19 mouse cellular contexts compared by ENCODE assay signal in the genomic region with DNA sequence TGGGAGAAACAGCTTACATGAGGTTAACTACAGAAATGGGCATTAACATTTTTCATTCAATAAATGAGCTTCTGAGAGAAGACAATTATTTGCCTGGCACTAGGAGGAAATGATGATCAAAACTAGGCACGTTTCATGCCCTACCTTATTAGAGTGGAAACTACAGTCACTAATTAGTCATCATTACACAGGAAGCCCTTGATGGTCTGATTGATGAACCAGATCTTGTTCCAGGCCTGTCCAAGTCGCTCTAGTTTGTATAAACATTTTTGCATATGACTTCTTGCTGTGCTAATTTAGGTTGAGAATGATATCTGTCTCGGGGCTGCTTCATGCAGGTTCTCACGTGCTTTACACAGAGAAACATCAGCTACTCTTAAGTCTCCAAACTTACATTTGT. TPM values are rescaled to one million over a fixed set of nuclear protein-coding genes. Genes with fewer than 3 reads are reported as not detected.
A peak's percentile ranks its signal among the peaks of the same experiment; 100 is the strongest.
DNase-seq lines count a peak whose midpoint lies in the region; ATAC-seq lines count a peak whose summit lies in the region.
"Had no signal": no experiment of that assay in that cellular context is flagged by ENCODE, and none has a peak within 500 bp of the region (broad histone marks: within the 10 kb centered on the region; RNA-seq: fewer than 3 reads in every experiment).

No protein-coding gene starts in this region.

- peak; percentile 61 for DNase-seq in 416B (ENCODE audit: low read depth)
- peak; percentile 65 for DNase-seq in CD4-positive helper T cell, adult 2 months (ENCODE audit: low read depth, low spot score)
- peak; percentile 21 for DNase-seq in Muller cell, postnatal 12 days (ENCODE audit: inconsistent ontology term)
- no peak for DNase-seq in kidney, adult 18-20 months
- DNase-seq in adrenal gland, postnatal 10 days, result no peak
- DNase-seq in thymus, postnatal 25 days, result no peak
- DNase-seq: adrenal gland, postnatal 25 days; B cell, adult 2 months; cerebellum, adult 2 months; cerebellum, postnatal 14 days; gastrocnemius, postnatal 14 days; heart, adult 2 months; heart, postnatal 4 days; kidney, adult 8-10 months had no signal

- ATAC-seq in inflammation-experienced regulatory T-cells, adult 6 months, result peak; percentile 94
- ATAC-seq: forebrain, embryonic 15.5 days; hindbrain, embryonic 16.5 days; intestine, embryonic 15.5 days had no signal

RNA-seq across cellular contexts. Expression of gene Ptprc, which starts 10.4 kb away (rescaled TPM):
- 1,000 to 10,000 TPM; 1,312 to 1,433 (median 1,346) TPM for polyA plus RNA-seq in inflammation-experienced regulatory T-cells, adult 6 months (2017; shearing (Covaris generic))
- 10 to 100 TPM; 17.0 to 22.4 TPM for total RNA-seq in adrenal gland, postnatal 10 days (2021)
- polyA plus RNA-seq: G1E had no signal

Comparison
In these comparisons a context has a peak if more than half of its experiments do, and no peak if none do; other contexts are left out.
1. DNase-seq: peak in 416B (single experiment), CD4-positive helper T cell, adult 2 months (single experiment) and Muller cell, postnatal 12 days (single experiment); none in kidney, adult 18-20 months (single experiment), adrenal gland, postnatal 10 days (single experiment) and thymus, postnatal 25 days (single experiment).